Mouse (Mus musculus) MEL (cell line): ENCODE data around the gene Slc33a1. TPM values are rescaled to one million over a fixed set of nuclear protein-coding genes. Genes with fewer than 3 reads are reported as not detected.

ENCODE experiments used
- DNase-seq: peaks from one replicate; pipeline ENCODE4 v3.0.0; 2011; ENCODE audit warnings: low read depth, low spot score
- H3K27ac ChIP-seq: 2 replicates; pipeline ENCODE4 v1.5.1; 2012; ENCODE audit warnings: low read depth, mild to moderate bottlenecking, control low read depth, low read length, moderate library complexity; ENCODE audit not compliant: control insufficient read depth
- H3K27me3 ChIP-seq, 2 experiments: fragments of 150-350 bp in 1 of 2; sonication (generic) in 1 of 2; 2 replicates each; pipeline ENCODE4 v1.6.1; 2012; ENCODE audit warnings: low read length in 2 of 2, mild to moderate bottlenecking in 2 of 2, improper control_type of control experiment in 1 of 2, moderate library complexity in 1 of 2; ENCODE audit not compliant: insufficient read depth in 2 of 2, control insufficient read depth in 1 of 2
- H3K36me3 ChIP-seq, 2 experiments: 2 replicates each; pipeline ENCODE4 v1.6.1; 2012 to 2014; ENCODE audit warnings: low read length in 2 of 2, improper control_type of control experiment in 1 of 2, inconsistent platforms in 1 of 2, mild to moderate bottlenecking in 1 of 2; ENCODE audit not compliant: insufficient read depth in 2 of 2, control insufficient read depth in 1 of 2
- H3K4me1 ChIP-seq, 2 experiments: fragments of 150-350 bp in 1 of 2; sonication (generic) in 1 of 2; 2 replicates each; pipeline ENCODE4 v1.6.1; 2012; ENCODE audit warnings: low read length in 2 of 2, improper control_type of control experiment in 1 of 2, mild to moderate bottlenecking in 1 of 2; ENCODE audit not compliant: insufficient read depth in 2 of 2, control insufficient read depth in 1 of 2
- H3K4me3 ChIP-seq, 2 experiments: fragments of 150-350 bp in 1 of 2; sonication (generic) in 1 of 2; 2 replicates each; pipeline ENCODE4 v1.5.1; 2012; ENCODE audit warnings: low read depth in 2 of 2, low read length in 2 of 2, mild to moderate bottlenecking in 2 of 2, moderate library complexity in 2 of 2, control low read depth in 1 of 2, improper control_type of control experiment in 1 of 2; ENCODE audit not compliant: control insufficient read depth in 1 of 2, insufficient read depth in 1 of 2
- H3K79me2 ChIP-seq: 2 replicates; pipeline ENCODE4 v1.6.1; 2012; ENCODE audit warnings: mild to moderate bottlenecking, low read length, moderate library complexity; ENCODE audit not compliant: control insufficient read depth, poor library complexity, insufficient read depth
- H3K9ac ChIP-seq: 2 replicates; pipeline ENCODE4 v1.6.1; 2012; ENCODE audit warnings: low read depth, mild to moderate bottlenecking, control low read depth, low read length, moderate library complexity; ENCODE audit not compliant: control insufficient read depth, poor library complexity, severe bottlenecking
- H3K9me3 ChIP-seq: fragments of 150-350 bp; sonication (generic); replicated peaks from 2 replicates; pipeline ENCODE4 v1.6.1; 2012; ENCODE audit warnings: mild to moderate bottlenecking, low read length, improper control_type of control experiment, moderate library complexity; ENCODE audit not compliant: insufficient read depth
- CTCF ChIP-seq, 3 experiments: IDR thresholded peaks in 2 of 3; conservative IDR thresholded peaks in 1 of 3; 2 replicates each; pipeline ENCODE4 v1.5.1; 2011 to 2012; ENCODE audit warnings: low read length in 3 of 3, low read depth in 2 of 3, mild to moderate bottlenecking in 2 of 3, improper control_type of control experiment in 1 of 3, inconsistent platforms in 1 of 3, mixed read lengths in 1 of 3, moderate library complexity in 1 of 3; ENCODE audit not compliant: control insufficient read depth in 1 of 3, insufficient read depth in 1 of 3, poor library complexity in 1 of 3, severe bottlenecking in 1 of 3
- EP300 ChIP-seq, 2 experiments: IDR thresholded peaks; 2 replicates each; pipeline ENCODE4 v1.6.1; 2011; ENCODE audit warnings: improper control_type of control experiment in 2 of 2, low read length in 2 of 2, low read depth in 1 of 2, mild to moderate bottlenecking in 1 of 2
- GABPA ChIP-seq: IDR thresholded peaks from 2 replicates; pipeline ENCODE4 v1.6.1; 2012; ENCODE audit warnings: low read depth, mild to moderate bottlenecking, inconsistent platforms, low read length, improper control_type of control experiment, moderate library complexity
- MEF2A ChIP-seq: IDR thresholded peaks from 2 replicates; pipeline ENCODE4 v1.6.1; 2014; ENCODE audit warnings: low read depth, mild to moderate bottlenecking, inconsistent platforms, low read length, improper control_type of control experiment; ENCODE audit not compliant: poor library complexity, insufficient replicate concordance, severe bottlenecking; ENCODE audit errors: extremely low read depth
- MXI1 ChIP-seq: IDR thresholded peaks from 2 replicates; pipeline ENCODE4 v1.6.1; 2011; ENCODE audit warnings: mild to moderate bottlenecking, low read depth, low read length, improper control_type of control experiment
- MYB ChIP-seq: IDR thresholded peaks from 2 replicates; pipeline ENCODE4 v1.6.1; 2011; ENCODE audit warnings: mild to moderate bottlenecking, low read depth, low read length, improper control_type of control experiment
- MYC ChIP-seq: IDR thresholded peaks from 2 replicates; pipeline ENCODE4 v1.6.1; 2011; ENCODE audit warnings: low read depth, mild to moderate bottlenecking, low read length, improper control_type of control experiment, moderate library complexity
- POLR2A ChIP-seq, 2 experiments: IDR thresholded peaks; 2 replicates each; pipeline ENCODE4 v1.6.1; 2011 to 2012; ENCODE audit warnings: low read length in 2 of 2, mild to moderate bottlenecking in 2 of 2, control low read depth in 1 of 2, improper control_type of control experiment in 1 of 2, low read depth in 1 of 2, moderate library complexity in 1 of 2; ENCODE audit not compliant: control insufficient read depth in 1 of 2, insufficient read depth in 1 of 2, poor library complexity in 1 of 2
- POLR2AphosphoS2 ChIP-seq: IDR thresholded peaks from 2 replicates; pipeline ENCODE4 v1.6.1; 2011; ENCODE audit warnings: low read length, improper control_type of control experiment
- RAD21 ChIP-seq: IDR thresholded peaks from 2 replicates; pipeline ENCODE4 v1.6.1; 2011; ENCODE audit warnings: mild to moderate bottlenecking, low read depth, low read length, improper control_type of control experiment
- SMC3 ChIP-seq: IDR thresholded peaks from 2 replicates; pipeline ENCODE4 v1.6.1; 2011; ENCODE audit warnings: low read depth, low read length, improper control_type of control experiment
- TAL1 ChIP-seq: IDR thresholded peaks from 2 replicates; pipeline ENCODE4 v1.6.1; 2012; ENCODE audit warnings: mild to moderate bottlenecking, inconsistent platforms, low read length, moderate library complexity, mixed read lengths
- USF1 ChIP-seq: IDR thresholded peaks from 2 replicates; pipeline ENCODE4 v1.6.1; 2014; ENCODE audit warnings: low read depth, mild to moderate bottlenecking, inconsistent platforms, low read length, improper control_type of control experiment, moderate library complexity
- polyA plus RNA-seq, 2 experiments: library from polyadenylated mRNA; stranded (reverse) in 1 of 2; unstranded in 1 of 2; fragments of >175 nt in 1 of 2; fragments of >200 nt in 1 of 2; gene quantifications; 2 replicates each; pipeline versions ENCODE4 v1.2.1 to v1.2.4; 2012; ENCODE audit warnings: low replicate concordance in 2 of 2, low read depth in 1 of 2; ENCODE audit not compliant: insufficient read length in 2 of 2, insufficient read depth in 1 of 2, missing spikeins in 1 of 2
- total RNA-seq: library from RNA; depleted of rRNA; stranded (reverse); fragments of 300-350 nt; gene quantifications from 2 replicates; pipeline ENCODE4 v1.2.3, GENCODE M21; 2012

Gene Slc33a1
- total and polyA plus RNA-seq, 3 experiments: 27.2 to 123 (median 31.3) TPM

GRCm38 (mm10) chr3:63986656-63987055 lies 22.1 kb upstream of the Slc33a1 start:
- no peak overlapping the region for H3K4me3 ChIP-seq
- H3K27ac ChIP-seq: no peak overlapping the region
- no peaks in the 10 kb centered on the region for H3K27me3 ChIP-seq
- no peak overlapping the region for H3K9ac ChIP-seq
- peak; percentile 75 for DNase-seq
- H3K36me3 ChIP-seq: peaks cover 31 to 66% of the 10 kb centered on the region in 2 experiments
- TF ChIP-seq RAD21 (no peak), MYC (peak; percentile 69; the same call in 1 of the 2 replicates), USF1 (no peak), GABPA (no peak), TAL1 (no peak), EP300 (IDR thresholded peaks at IDR 0.05; ENCODE audit: low read depth in 1 of 2, low read length in 2 of 2) (peak in 1 of 2 experiments; percentile 29; a peak in 1 of 4 replicates), MXI1 (0 out of 2 replicates have a peak, but pooled peaks have one; percentile 28), SMC3 (no peak), MEF2A (no peak), CTCF (IDR thresholded peaks at IDR 0.05 in 2 of 3, conservative IDR thresholded peaks at IDR 0.05 in 1 of 3; ENCODE audit: control insufficient read depth in 1 of 3, insufficient read depth in 1 of 3, low read depth in 2 of 3, low read length in 3 of 3, poor library complexity in 1 of 3, severe bottlenecking in 1 of 3) (no peak)
- TF ChIP-seq, all 39 proteins: peak for 3
- H3K9me3 ChIP-seq: no peaks in the 10 kb centered on the region
- peaks cover 2% of the 10 kb centered on the region; the same call in 1 of the 2 replicates for H3K79me2 ChIP-seq
- no peaks in the 10 kb centered on the region; a peak in 2 of 4 replicates for H3K4me1 ChIP-seq

GRCm38 (mm10) chr3:63977895-63978294 lies 13.3 kb upstream of the Slc33a1 start:
- DNase-seq: no peak

More at GRCm38 (mm10) chr3:63977895-63978294, 13.3 kb upstream of the Slc33a1 start:
- Histone ChIP-seq H3K4me1 (peaks cover 10 to 19% of the 10 kb centered on the region in 2 experiments), H3K27ac (no peak overlapping the region), H3K9me3 (no peaks in the 10 kb centered on the region), H3K27me3 (no peaks in the 10 kb centered on the region)
- TF ChIP-seq MXI1 (0 out of 2 replicates have a peak, but pooled peaks have one; percentile 18), POLR2AphosphoS2 (no peak), MYB (no peak), POLR2A (IDR thresholded peaks at IDR 0.05; ENCODE audit: control insufficient read depth in 1 of 2, insufficient read depth in 1 of 2, low read depth in 1 of 2, low read length in 2 of 2, poor library complexity in 1 of 2) (no peak)
- TF ChIP-seq, all 39 proteins: peak for 1
- H3K79me2 ChIP-seq: peaks cover 44% of the 10 kb centered on the region
- H3K4me3 ChIP-seq: peak overlapping the region; percentile 47 to 81; a peak in 2 of 4 replicates
- H3K9ac ChIP-seq: peak overlapping the region; percentile 97
- H3K36me3 ChIP-seq: peaks cover 22 to 30% of the 10 kb centered on the region in 2 experiments
